Mouse (Mus musculus) embryonic fibroblast, embryonic 13.5 days (primary cell): ENCODE measurements at regions not wholly inside any gene's neighbourhood (a gene's known extent, or its start where the extent isn't known, plus 50 kb on each side); places are given as distances from the start of the nearest gene placed in this dataset.

Experiments
- CTCF ChIP-seq: IDR thresholded peaks from 2 replicates; pipeline ENCODE4 v1.5.1; 2011; ENCODE audit warnings: mild to moderate bottlenecking, control low read depth, low read length, moderate library complexity, borderline replicate concordance; ENCODE audit not compliant: insufficient read depth
- POLR2A ChIP-seq: IDR thresholded peaks from 2 replicates; pipeline ENCODE4 v1.6.1; 2011; ENCODE audit warnings: low read depth, mild to moderate bottlenecking, control low read depth, low read length, moderate library complexity

GRCm38 (mm10) chr4:95377222-95378134, 179.8 kb upstream of the Fggy start:
- TF ChIP-seq CTCF, result no peak
- no peak for TF ChIP-seq POLR2A
